Mouse (Mus musculus) CD4-positive, CD25-positive, alpha-beta regulatory T cell, adult 2 months (primary cell): ENCODE data around the gene Fbxo3.
"Not testable (repeated sequence)": the region's sequence is repeated elsewhere in the genome, so short reads cannot be mapped to it uniquely, and the experiment has no call there.

ENCODE experiments used
- DNase-seq: peaks from one replicate; pipeline ENCODE4 v3.0.0-alpha.2; 2012; ENCODE audit warnings: low read depth, low spot score

The Fbxo3 gene

GRCm38 (mm10) chr2:104036316-104036715 lies 8.8 kb downstream of the Fbxo3 start:
- no peak for DNase-seq

GRCm38 (mm10) chr2:104038236-104038635 lies 10.7 kb downstream of the Fbxo3 start:
- no peak for DNase-seq

- DNase-seq, result peak; percentile 12
Observed at GRCm38 (mm10) chr2:104041632-104042031, 14.1 kb downstream of the Fbxo3 start.

- no peak for DNase-seq
Observed at GRCm38 (mm10) chr2:104042766-104043165, 15.2 kb downstream of the Fbxo3 start.

DNA sequence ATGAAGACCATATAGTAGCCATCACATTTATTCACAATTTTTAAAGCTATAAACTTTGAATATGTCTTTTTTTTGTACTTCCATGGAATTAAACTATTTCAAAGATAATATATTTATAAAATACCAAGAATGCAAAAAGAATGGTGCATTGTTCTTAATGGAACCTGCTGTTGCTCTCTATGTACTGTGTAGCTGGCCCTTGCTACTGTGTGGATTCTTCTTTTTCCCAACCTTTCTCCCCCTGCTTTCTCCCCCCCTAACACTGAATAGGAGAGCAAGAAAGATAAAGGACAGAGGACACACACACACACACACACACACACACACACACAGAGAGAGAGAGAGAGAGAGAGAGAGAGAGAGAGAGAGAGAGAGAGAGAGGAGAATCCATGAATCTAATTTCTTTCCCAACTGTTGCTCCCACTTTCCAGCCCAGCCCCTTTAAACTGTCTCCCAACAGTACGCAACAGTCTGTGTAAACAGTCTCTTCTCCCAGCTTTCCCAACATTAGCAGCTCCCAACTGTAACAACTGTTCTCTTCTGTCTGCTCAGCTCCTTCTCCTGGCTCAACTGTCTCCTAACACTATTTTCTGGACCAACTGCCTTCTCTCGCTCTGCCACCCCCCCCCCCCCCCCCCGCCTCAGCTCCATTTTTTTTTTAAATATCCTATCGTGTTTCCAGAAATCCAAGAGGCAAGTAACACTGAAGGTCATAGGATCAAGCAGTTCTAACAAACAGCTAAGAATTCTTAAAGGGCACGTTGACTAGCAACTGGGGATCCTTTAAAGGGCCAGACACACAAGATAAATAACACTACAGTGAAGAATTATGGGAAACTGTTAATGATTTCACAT lies 16.3 kb downstream of the Fbxo3 start:
- no peak for DNase-seq

DNA sequence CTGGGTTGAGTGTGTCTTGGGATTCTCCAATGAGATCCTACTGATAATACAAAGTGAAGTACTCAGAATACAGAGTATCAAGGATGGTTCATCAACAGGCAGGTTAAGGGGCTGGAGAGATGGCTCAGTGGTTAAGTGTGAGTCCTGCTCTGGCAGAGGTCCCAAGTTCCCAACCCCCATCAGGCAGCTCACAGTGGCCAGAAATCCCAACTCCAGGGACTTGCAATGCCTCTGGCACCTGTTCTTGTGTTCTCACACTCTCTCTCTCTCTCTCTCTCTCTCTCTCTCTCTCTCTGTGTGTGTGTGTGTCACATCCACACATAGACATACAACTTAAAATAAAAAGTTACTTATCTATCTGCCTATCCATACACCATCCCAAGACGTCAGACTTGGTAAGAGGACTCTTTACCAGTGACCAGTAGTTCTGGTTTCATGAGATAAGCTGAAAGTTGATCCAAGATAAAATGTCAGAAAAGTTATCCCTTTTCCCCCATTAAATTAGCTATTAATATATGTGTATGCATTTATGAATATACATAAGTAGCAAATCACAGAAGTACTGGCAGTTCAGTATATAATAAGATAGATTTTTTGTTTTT lies 17.1 kb downstream of the Fbxo3 start:
- DNase-seq, result no peak

GRCm38 (mm10) chr2:104058381-104058780 lies 30.9 kb downstream of the Fbxo3 start:
- DNase-seq, result no peak

- no peak for DNase-seq
Observed at GRCm38 (mm10) chr2:104058954-104059353, 31.4 kb downstream of the Fbxo3 start.

GRCm38 (mm10) chr2:104059786-104060185 lies 32.3 kb downstream of the Fbxo3 start:
- no peak for DNase-seq

DNA sequence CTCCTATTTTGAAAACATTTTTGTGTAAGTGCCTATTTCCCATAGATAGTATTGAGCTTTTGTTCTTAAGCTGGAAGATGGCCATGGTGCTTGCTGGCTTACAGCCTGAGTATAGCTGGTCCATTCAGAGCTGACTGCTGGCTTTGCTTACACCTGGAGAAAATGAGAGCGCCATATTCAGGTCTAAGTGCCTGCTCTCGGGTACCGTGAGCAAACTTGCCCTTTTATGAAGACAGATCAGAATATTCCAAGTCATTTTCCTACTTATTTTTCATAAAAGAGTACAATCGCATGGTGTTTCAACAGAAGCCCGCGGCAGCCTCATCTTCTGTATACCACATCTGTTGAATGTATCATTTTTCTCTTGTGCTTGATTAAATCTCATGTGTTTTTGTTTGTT lies 33.5 kb downstream of the Fbxo3 start:
- DNase-seq, result no peak

DNA sequence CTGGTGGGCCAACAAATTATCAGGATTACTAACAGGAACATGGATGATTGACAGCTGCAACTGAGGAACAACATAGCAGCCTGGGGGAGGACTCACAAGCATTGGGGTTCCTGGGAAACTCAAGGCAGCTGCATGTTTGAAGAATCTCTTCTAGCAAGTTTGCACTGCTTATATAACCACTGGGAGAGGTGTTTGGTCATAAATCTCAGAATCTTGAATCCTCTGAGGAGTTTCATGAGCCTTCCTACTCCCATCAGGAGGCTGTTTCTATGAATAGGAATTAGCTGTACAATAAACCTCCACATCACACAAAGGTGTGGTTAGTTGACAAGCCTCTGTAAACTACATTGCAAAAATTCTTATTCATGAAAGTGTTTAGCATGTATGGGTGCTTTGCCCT lies 35.1 kb downstream of the Fbxo3 start:
- DNase-seq, result no peak

GRCm38 (mm10) chr2:104064152-104064551 lies 36.6 kb downstream of the Fbxo3 start:
- DNase-seq, result no peak

DNA sequence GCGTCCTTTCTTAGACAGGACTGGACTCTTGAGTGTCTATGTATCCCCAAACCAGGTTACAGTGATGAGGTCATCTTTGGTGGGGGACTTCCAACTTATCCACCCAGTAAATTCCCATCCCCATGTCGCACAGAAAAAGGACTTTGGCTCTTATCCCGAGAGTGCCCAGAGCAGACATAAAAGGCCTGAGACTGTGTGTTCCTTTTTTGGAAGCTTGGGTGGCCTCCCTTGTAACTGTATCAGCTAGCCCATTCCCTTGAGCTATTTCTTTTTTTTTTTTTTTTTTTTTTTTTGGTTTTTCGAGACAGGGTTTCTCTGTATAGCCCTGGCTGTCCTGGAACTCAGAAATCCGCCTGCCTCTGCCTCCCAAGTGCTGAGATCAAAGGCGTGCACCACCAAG lies 38.0 kb downstream of the Fbxo3 start, which contains the start of gene Gm10912:
Gene Gm10912 (plus strand): TSS at position 301 of the 400 bp plus-strand sequence.
- not testable (repeated sequence) for DNase-seq

DNA sequence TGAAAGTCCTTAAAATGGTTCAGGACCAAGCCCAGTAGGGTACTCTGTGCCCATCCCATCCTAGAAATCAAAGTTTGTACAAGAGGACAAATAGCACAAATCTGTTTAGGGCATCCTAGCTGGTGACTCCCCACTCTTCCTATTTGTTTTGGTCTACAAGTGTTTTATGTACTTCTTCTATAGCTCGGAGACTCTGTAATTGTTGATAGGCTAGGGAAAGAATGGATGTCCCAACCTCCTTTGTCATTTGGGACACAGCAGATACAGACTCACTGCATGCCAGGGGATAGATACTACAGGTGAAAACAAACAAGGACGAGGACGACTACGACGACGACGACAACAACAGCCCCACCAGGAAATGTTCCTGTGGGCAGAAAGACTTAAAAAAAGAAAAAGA lies 40.9 kb downstream of the Fbxo3 start, which contains the start of gene Gm10799:
Gene Gm10799 (minus strand): TSS at position 101 of the 400 bp plus-strand sequence.
- not testable (repeated sequence) for DNase-seq

DNA sequence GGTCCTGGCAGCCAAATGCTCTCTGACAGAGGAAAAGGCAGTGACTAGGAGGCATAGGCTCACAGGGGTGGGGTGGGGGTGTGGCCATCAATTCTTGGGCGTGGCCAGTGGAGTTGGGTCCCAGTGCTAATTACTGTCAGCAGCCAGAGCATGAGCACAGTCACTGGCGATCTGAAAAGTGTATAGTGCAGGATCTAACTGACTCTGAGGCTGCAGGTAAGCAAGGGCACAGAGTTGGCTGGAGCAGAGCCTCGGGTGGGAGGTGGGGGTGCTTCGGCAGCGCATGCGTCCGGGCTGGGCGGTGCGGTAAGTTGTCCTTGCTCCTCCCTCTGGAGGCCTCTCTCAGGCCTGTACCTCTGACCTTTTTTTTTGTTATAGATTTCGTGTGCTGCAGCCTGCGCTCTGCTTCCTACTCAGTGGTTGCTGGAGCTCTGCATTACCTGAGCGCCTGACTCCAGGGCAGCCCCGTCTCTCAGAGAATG lies 42.2 kb downstream of the Fbxo3 start, which contains the start of gene Cd59b:
Gene Cd59b (plus strand): TSS at position 146 of the 482 bp plus-strand sequence.
- peak; percentile 69 for DNase-seq

- not testable (repeated sequence) for DNase-seq
Observed at GRCm38 (mm10) chr2:104078285-104078684, 50.8 kb downstream of the Fbxo3 start.

DNA sequence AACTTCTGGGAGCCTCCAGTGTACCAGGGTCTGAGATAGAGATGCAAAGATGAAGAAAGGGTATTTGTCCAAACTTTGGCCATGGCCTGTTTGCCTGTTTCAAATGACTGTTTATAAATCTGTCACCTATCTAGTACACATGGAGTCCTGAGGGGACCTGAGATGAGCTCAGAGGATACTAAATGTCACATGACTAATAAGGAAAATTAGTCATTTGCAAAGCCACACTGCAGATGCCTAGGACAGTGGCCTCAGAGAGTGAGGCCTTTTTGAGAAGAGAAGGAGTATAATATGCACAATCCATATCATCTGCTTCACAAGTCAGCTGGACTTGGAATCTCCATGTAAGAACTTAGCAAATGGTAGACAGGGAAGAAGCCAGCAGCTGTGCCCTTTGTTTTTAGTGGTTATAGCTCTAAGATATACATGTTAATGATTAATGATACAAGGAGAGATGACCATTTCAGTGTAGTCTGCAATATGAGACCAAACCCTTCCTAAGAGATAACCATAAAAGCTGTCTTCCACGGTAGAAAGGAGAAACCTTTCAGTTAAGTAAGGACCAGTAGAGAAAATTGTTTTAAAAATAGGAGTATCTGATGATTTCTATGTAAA lies 54.0 kb downstream of the Fbxo3 start:
- not testable (repeated sequence) for DNase-seq

DNA sequence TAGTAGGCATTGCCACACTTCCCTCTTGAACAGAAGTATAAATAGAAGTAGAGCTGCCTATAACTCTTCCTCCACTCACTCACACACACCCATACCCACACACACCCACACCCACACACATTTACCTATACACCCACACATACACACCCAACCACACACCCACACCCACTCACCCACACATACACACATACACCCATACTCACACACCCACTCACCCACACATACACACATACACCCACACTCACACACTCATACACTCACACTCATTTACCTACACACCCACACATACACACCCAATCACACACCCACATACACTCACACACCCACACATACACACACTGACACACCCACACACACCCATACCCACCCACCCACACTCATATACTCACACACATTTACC lies 55.0 kb downstream of the Fbxo3 start:
- DNase-seq, result no peak

- not testable (repeated sequence) for DNase-seq
Observed at GRCm38 (mm10) chr2:104084027-104084426, 56.5 kb downstream of the Fbxo3 start.

GRCm38 (mm10) chr2:104087562-104087961 lies 60.0 kb downstream of the Fbxo3 start:
- not testable (repeated sequence) for DNase-seq

GRCm38 (mm10) chr2:104093305-104093704 lies 65.8 kb downstream of the Fbxo3 start:
- no peak for DNase-seq

GRCm38 (mm10) chr2:104095741-104096213 lies 68.3 kb downstream of the Fbxo3 start, which contains the start of gene Cd59a:
Gene Cd59a (plus strand): TSS chr2:104095801.
- DNase-seq, result peak; percentile 56
